Mouse (Mus musculus) neutrophil, adult 59 days (primary cell): ENCODE data around the gene Brsk1. TPM values are rescaled to one million over a fixed set of nuclear protein-coding genes. Genes with fewer than 3 reads are reported as not detected.

Experiments used
- total RNA-seq, 2 experiments: library from RNA; stranded (reverse); gene quantifications; 1 replicate in 1 of 2; 2 replicates in 1 of 2; pipeline ENCODE4 v1.2.4; 2023

The Brsk1 gene
- total RNA-seq = not detected

DNA sequence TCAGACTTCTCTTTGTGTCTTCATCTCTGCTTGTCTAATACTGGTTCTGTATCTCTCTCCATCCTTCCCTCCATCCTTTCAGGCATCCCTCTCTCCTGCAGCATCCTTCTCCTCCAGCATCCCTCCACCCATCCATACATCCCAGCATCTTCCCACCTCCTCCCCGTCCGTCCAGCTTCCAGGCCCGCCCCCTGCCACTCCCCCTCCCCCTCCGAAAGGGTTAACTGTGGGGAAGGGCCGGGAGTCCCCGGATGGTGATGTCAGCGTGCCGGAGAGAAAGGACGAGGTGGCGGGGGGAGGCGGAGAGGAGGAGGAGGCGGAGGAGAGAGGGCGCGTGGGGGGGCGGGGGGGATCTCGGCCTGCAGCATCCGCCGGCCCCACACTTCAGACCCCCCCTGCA, at the start of gene Brsk1:
Brsk1 (plus strand) TSS at position 218 of the 400 bp plus-strand sequence.

DNA sequence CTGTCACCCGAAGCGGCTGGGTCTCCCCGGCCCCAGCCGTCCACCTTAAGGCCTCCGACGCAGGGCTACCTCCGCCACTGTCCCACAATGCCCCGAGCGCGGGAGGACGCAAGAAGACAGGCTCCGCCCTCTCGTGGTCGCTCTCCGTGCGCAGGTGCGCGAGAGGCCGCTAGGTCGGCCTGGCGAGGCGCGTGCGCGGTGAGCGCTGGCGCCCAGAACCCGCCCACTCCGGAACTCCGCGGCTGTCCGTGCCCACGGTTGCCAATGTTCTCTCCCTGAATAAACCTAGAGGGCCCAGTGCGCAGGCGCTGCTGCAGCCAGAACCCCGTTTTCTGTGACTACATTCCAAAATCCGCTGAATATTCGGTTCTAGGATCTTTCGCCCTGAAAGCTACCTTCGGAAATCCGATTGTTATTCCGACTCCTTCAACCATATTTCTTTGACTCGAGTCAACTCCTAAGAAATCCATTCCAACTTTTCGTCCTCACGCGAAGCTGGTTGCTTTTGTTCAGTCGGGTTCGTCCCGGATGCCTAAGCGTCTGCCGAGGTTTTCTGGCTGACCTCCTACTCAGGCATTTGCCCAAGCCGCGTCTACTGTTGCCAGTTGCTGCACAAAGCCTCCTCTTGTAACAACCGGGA, 31.4 kb upstream of the Brsk1 start, which contains the start of gene Ppp6r1:
Ppp6r1 (minus strand) TSS at position 108 of the 640 bp plus-strand sequence.

DNA sequence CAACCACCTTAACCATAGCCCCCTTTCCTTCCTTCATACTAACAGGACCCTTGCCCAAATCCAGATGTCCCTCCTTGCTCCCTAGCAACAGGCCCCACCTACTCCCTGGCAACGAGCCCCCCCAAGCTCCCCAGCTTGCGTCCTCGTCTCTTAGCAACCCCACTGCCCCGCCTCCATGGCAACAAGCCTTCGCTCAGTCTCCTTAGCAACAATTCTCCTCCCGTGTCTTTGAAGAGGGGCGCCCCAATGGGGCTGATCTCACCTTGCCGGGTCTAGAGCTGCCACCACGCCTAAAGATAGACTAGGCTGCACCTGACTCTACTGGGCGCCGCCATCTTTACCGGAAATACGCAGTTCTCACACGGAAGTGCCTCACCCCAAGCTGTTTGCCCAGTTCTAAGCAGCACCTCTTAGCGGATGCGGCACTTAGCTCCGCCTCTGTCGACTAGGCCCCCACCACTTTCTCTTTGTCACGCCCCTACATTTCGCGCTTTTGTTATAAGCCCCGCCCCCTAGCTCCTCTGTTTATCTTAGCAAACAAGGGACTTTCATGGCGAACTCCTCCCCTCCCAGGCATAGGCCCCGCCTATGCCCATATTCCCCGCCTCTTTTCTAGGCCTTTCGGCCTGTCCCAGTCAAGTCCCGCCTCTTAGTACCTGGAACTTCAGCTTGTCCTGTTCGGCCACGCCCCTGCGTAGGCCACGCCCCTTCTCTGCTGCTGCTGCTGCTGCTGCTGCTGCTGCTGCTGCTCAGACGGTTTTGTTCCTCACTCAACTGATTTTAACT, 5.6 kb upstream of the Brsk1 start, which contains the start of gene Hspbp1:
Hspbp1 (minus strand) TSS at position 437 of the 786 bp plus-strand sequence.

DNA sequence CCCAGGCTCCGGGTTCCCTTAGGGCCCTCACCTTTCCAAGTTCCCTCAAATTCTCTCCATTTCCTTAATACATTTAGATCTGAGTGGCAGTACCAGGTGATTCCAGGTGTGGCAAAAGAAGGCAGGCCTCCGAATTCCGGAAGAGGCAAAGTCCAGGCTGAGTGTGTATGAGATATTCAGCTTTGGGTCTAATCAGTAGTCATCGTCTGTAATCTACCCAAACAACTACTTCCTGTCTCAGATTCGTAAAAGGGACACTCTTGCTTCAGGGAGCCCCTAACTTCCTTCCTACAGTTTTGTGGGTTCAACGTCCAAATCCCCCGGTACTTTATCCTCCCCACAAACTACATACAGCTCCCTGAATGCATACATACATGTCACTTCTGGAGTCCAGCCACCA, 34.8 kb downstream of the Brsk1 start, which contains the start of gene Tmem150b:
Tmem150b (minus strand) TSS at position 81 of the 400 bp plus-strand sequence.

DNA sequence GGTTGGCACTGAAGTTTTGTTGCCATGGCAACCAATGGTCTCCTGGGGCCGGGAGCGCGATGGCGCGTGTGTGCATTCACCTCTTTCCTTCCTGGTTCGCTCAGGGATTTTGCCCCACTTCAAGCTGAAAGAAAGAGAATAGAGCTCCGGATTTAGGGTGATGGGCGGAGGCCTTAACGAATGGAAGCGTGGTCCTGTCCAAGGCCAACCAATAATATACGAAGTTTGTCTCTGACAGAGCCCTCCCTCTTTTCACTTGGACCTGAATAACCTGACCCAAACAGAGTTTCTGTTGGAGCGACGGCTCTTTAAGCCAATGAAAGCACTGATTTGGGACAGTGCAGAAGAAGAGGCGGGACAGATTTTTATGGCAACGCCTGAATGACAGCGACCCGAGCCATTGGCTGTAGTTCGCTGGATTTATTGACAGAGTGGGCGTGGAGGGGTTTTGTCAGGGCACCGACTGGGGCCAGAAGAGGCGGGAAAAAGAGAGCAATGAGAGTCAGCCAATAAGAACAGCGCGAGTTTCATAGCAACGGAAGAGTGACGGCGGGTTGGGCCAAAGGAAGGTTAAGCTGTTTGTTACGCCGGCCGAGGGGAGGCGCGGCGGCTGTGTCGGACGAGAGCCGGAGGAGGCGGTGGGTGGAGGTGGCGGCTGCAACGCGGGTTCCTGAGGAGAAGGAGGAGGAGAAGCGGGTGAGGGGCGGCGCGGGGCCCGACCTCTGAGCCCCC, 49.3 kb downstream of the Brsk1 start, which contains the start of gene Kmt5c:
Kmt5c (plus strand) TSS at position 572 of the 732 bp plus-strand sequence.

DNA sequence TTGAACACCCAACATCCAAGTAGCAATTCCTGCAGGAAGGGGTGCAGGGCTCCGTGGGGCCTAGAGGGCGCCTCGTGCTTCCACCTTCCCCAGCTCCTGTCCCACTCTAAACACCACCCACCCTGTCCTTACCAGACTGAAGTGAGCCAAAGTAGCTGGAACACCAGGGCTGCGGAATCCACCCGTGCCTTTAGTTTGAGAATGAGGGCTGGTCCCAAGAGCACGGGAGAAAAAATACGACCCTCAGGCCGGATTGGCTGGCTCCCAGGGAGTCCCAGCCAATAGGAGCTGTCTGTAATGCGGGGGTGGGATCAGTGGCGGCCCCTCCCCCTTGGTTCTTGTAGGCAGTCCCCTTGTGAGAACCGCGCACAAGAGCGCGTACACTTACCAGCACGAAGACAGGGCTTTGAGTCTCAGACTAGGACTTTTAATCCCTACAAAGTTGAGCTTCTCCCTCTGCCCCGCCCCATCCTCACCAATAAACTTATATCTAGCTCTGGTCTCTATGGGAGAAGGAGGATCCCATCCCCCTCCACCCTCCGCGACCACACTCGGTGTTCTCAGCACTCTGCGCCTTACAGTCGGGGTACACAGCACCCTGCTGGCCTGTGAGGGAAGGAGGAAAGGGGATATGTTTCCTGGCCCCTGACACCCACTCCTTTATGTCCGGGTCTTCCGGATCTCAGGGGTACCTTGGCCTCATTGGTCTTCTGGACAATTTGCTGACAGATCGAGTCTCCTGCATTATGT, 62.6 kb downstream of the Brsk1 start, which contains the start of gene Cox6b2:
Cox6b2 (minus strand) TSS at position 274 of the 750 bp plus-strand sequence.

Other genes with a start within 250 kb of the Brsk1 start
- 1 to 10 TPM; 3.5 to 4.5 TPM for gene Rdh13, start 245.0 kb upstream of the Brsk1 start, total RNA-seq
- gene Eps8l1, start 229.9 kb upstream of the Brsk1 start, total RNA-seq = 1 to 10 TPM; 6.2 to 9.9 TPM
- 100 to 1,000 TPM; 226 to 229 TPM for gene Ppp1r12c, start 188.9 kb upstream of the Brsk1 start, total RNA-seq
- 10 to 100 TPM in 1 of 2 experiments, 1 to 10 TPM in 1; 6.1 to 12.0 TPM for gene Tnnt1, start 174.2 kb upstream of the Brsk1 start, total RNA-seq
- gene Tnni3, start 166.4 kb upstream of the Brsk1 start, total RNA-seq = 1 to 10 TPM; 1.1 to 1.2 TPM
- gene Dnaaf3, start 158.2 kb upstream of the Brsk1 start, total RNA-seq = under 1 TPM; 0.31 to 0.71 TPM
- not detected for gene Syt5, start 143.1 kb upstream of the Brsk1 start, total RNA-seq
- not detected for gene Ptprh, start 86.6 kb upstream of the Brsk1 start, total RNA-seq
- gene Tmem86b, start 59.2 kb upstream of the Brsk1 start, total RNA-seq = 10 to 100 TPM; 17.4 to 23.2 TPM
- 100 to 1,000 TPM; 146 to 160 TPM for gene Ppp6r1, start 31.6 kb upstream of the Brsk1 start, total RNA-seq
- gene Hspbp1, start 5.5 kb upstream of the Brsk1 start, total RNA-seq = 10 to 100 TPM; 15.2 to 16.2 TPM
- 10 to 100 TPM; 18.1 to 22.3 TPM for gene Tmem150b, start 34.6 kb downstream of the Brsk1 start, total RNA-seq
- gene Kmt5c, start 49.5 kb downstream of the Brsk1 start, total RNA-seq = 10 to 100 TPM; 96.3 to 97.7 TPM
- gene Cox6b2, start 62.5 kb downstream of the Brsk1 start, total RNA-seq = 10 to 100 TPM; 25.0 to 29.5 TPM
- not detected for gene Fam71e2, start 80.7 kb downstream of the Brsk1 start, total RNA-seq
- not detected for gene Il11, start 92.3 kb downstream of the Brsk1 start, total RNA-seq
- gene Tmem190, start 92.3 kb downstream of the Brsk1 start, total RNA-seq = not detected
- 1 to 10 TPM; 1.1 to 3.2 TPM for gene Tmem238, start 99.1 kb downstream of the Brsk1 start, total RNA-seq
- 100 to 1,000 TPM; 921 to 945 TPM for gene Rpl28, start 102.3 kb downstream of the Brsk1 start, total RNA-seq
- gene Ube2s, start 122.0 kb downstream of the Brsk1 start, total RNA-seq = 100 to 1,000 TPM; 187 to 214 TPM
- not detected for gene Shisa7, start 154.1 kb downstream of the Brsk1 start, total RNA-seq
- gene Isoc2b, start 179.7 kb downstream of the Brsk1 start, total RNA-seq = 1 to 10 TPM; 2.8 to 6.7 TPM
- gene Isoc2a, start 186.5 kb downstream of the Brsk1 start, total RNA-seq = 10 to 100 TPM in 1 of 2 experiments, 1 to 10 TPM in 1; 8.7 to 10.1 TPM
- gene Gm36210, start 215.9 kb downstream of the Brsk1 start, total RNA-seq = not detected
- gene Zfp628, start 224.6 kb downstream of the Brsk1 start, total RNA-seq = 10 to 100 TPM; 13.2 to 15.5 TPM
- gene Nat14, start 231.4 kb downstream of the Brsk1 start, total RNA-seq = 1 to 10 TPM; 2.1 to 3.2 TPM
- gene Ssc5d, start 235.2 kb downstream of the Brsk1 start, total RNA-seq = not detected